Mouse (Mus musculus): ENCODE results near the gene Rbm38.

- TF ChIP-seq POLR2A (IDR thresholded peaks at IDR 0.05; ENCODE audit: low read depth, low read length) (no peak), CTCF (conservative IDR thresholded peaks at IDR 0.05; ENCODE audit: insufficient read depth, insufficient read length, low read depth, low read length) (no peak)
Observed at GRCm38 (mm10) chr2:173017940-173018339, 2.4 kb upstream of the Rbm38 start.

Measured in kidney, adult 2 months (tissue).